21 mouse cellular contexts compared by ENCODE assay signal in genomic region chr4:46666420-46666819, GRCm38 (mm10). TPM values are rescaled to one million over a fixed set of nuclear protein-coding genes. Genes with fewer than 3 reads are reported as not detected.
DNase-seq lines count a peak whose midpoint lies in the region; ATAC-seq and TF ChIP-seq lines count a peak whose summit lies in the region.
"Had no signal": no experiment of that assay in that cellular context is flagged by ENCODE, and none has a peak within 500 bp of the region (broad histone marks: within the 10 kb centered on the region; RNA-seq: fewer than 3 reads in every experiment).

No protein-coding gene starts in this region.

- H3K4me1 ChIP-seq in hindbrain, embryonic 10.5 days (replicated peaks): peaks cover 37% of the 10 kb centered on the region
- H3K4me1 ChIP-seq in hindbrain, embryonic 13.5 days (replicated peaks): peaks cover 28% of the 10 kb centered on the region
- H3K4me1 ChIP-seq in ES-Bruce4 (ENCODE audit: control insufficient read depth, insufficient read depth, low read length): peaks cover 15% of the 10 kb centered on the region

- no peak overlapping the region for H3K9ac ChIP-seq in hindbrain, embryonic 13.5 days
- peak overlapping the region; percentile 64 for H3K9ac ChIP-seq in ES-Bruce4 (ENCODE audit: low read depth, poor library complexity, severe bottlenecking)
- H3K9ac ChIP-seq: forebrain, embryonic 15.5 days; hindbrain, embryonic 14.5 days had no signal

- no peak for TF ChIP-seq EP300 in ES-Bruce4 (IDR thresholded peaks at IDR 0.05; ENCODE audit: insufficient read depth, low read depth, low read length)

- no peaks in the 10 kb centered on the region for H3K9me3 ChIP-seq in hindbrain, embryonic 10.5 days
- H3K9me3 ChIP-seq in hindbrain, embryonic 13.5 days: no peaks in the 10 kb centered on the region
- no peaks in the 10 kb centered on the region for H3K9me3 ChIP-seq in ES-Bruce4 (replicated peaks; ENCODE audit: control insufficient read depth, insufficient read depth, low read length, poor library complexity, severe bottlenecking)
- H3K9me3 ChIP-seq: forebrain, embryonic 15.5 days had no signal

- no peak for ATAC-seq in hindbrain, embryonic 13.5 days (ENCODE audit: low FRiP score)
- ATAC-seq: activated CD4-positive, CD25-positive, alpha-beta regulatory T cell, adult 4 months; CD4-positive, CD25-positive, alpha-beta regulatory T cell, adult 4 months; forebrain, embryonic 15.5 days; hindbrain, postnatal 0 days; intestine, postnatal 0 days had no signal

- TF ChIP-seq CTCF in ES-Bruce4 (IDR thresholded peaks at IDR 0.05; ENCODE audit: low read depth, low read length): no peak

- no peak overlapping the region for H3K4me2 ChIP-seq in hindbrain, embryonic 13.5 days
- H3K4me2 ChIP-seq: forebrain, embryonic 15.5 days; heart, embryonic 11.5 days; hindbrain, embryonic 14.5 days had no signal

- no peak for DNase-seq in hindbrain, embryonic 10.5 days (ENCODE audit: low spot score)
- peak; percentile 39 for DNase-seq in induced T-regulatory cell, adult 2 months (ENCODE audit: low read depth)
- DNase-seq in cerebellum, adult 8-10 months: no peak
- DNase-seq in kidney, postnatal 36 days: no peak
- DNase-seq: adrenal gland, adult 8-10 months; adrenal gland, postnatal 25 days; cerebellum, adult 11-12 months; cerebellum, adult 9-10 months; cerebellum, postnatal 14 days; gastrocnemius, postnatal 25 days; heart, adult 2 months; kidney, adult 2 months had no signal

- H3K36me3 ChIP-seq in hindbrain, embryonic 10.5 days: no peaks in the 10 kb centered on the region
- H3K36me3 ChIP-seq in hindbrain, embryonic 13.5 days: 0 out of 2 replicates have a peak, but pooled peaks cover 3% of the 10 kb centered on the region
- no peaks in the 10 kb centered on the region for H3K36me3 ChIP-seq in ES-Bruce4 (ENCODE audit: control insufficient read depth, insufficient read depth, low read length, poor library complexity, severe bottlenecking)
- H3K36me3 ChIP-seq: forebrain, embryonic 15.5 days had no signal

- no peaks in the 10 kb centered on the region for H3K27me3 ChIP-seq in hindbrain, embryonic 10.5 days (ENCODE audit: insufficient read depth, poor library complexity, severe bottlenecking)
- peaks cover 5% of the 10 kb centered on the region; the same call in 1 of the 2 replicates for H3K27me3 ChIP-seq in hindbrain, embryonic 13.5 days
- no peaks in the 10 kb centered on the region for H3K27me3 ChIP-seq in ES-Bruce4 (ENCODE audit: control insufficient read depth, insufficient read depth, low read length, poor library complexity, severe bottlenecking)

- 50% methylated on average over 5 of the region's 5 CpGs for WGBS in hindbrain, embryonic 10.5 days
- WGBS in hindbrain, embryonic 13.5 days: 61% methylated on average over 5 of the region's 5 CpGs

- TF ChIP-seq POLR2A in ES-Bruce4 (IDR thresholded peaks at IDR 0.05; ENCODE audit: insufficient read depth, low read length): no peak

- no peak overlapping the region for H3K4me3 ChIP-seq in hindbrain, embryonic 10.5 days
- H3K4me3 ChIP-seq in hindbrain, embryonic 13.5 days: no peak overlapping the region
- H3K4me3 ChIP-seq in ES-Bruce4 (ENCODE audit: low read depth, low read length): peak overlapping the region; percentile 36
- H3K4me3 ChIP-seq: forebrain, embryonic 15.5 days; heart, adult 2 months had no signal

- H3K27ac ChIP-seq in hindbrain, embryonic 10.5 days: peak overlapping the region; percentile 92; the same call in 1 of the 2 replicates
- H3K27ac ChIP-seq in hindbrain, embryonic 13.5 days: no peak overlapping the region
- peak overlapping the region; percentile 99 for H3K27ac ChIP-seq in ES-Bruce4 (ENCODE audit: insufficient read depth, low read length)
- H3K27ac ChIP-seq: forebrain, embryonic 15.5 days; heart, adult 2 months; hindbrain, embryonic 14.5 days; hindbrain, postnatal 0 days had no signal

RNA-seq across cellular contexts. Expression of gene Tbc1d2, which starts 16.4 kb away (rescaled TPM):
- 1.2 and 2.0 TPM in 2 replicates for polyA plus RNA-seq in hindbrain, embryonic 10.5 days (2016; fragmentation: Nextera tagmentation; extraction: Ambion mirVana)
- polyA plus RNA-seq in hindbrain, embryonic 13.5 days (2015; fragmentation: Nextera tagmentation; extraction: Ambion mirVana): 0.73 and 0.75 TPM in 2 replicates
- polyA plus RNA-seq in ES-Bruce4 (2011; ENCODE audit: insufficient read depth, insufficient read length, low read depth, missing spikeins): 7.7 TPM in 2 replicates
